Mouse (Mus musculus): ENCODE data around the gene Mical1.

- TF ChIP-seq CTCF (IDR thresholded peaks at IDR 0.05; ENCODE audit: low read depth) (no peak), EP300 (IDR thresholded peaks at IDR 0.05; ENCODE audit: low read depth) (no peak)
These were observed 47.3 kb downstream of the Mical1 start for GRCm38 (mm10) chr10:41523386-41523785.
